Mouse (Mus musculus): ENCODE data around the gene Syt9.

DNA sequence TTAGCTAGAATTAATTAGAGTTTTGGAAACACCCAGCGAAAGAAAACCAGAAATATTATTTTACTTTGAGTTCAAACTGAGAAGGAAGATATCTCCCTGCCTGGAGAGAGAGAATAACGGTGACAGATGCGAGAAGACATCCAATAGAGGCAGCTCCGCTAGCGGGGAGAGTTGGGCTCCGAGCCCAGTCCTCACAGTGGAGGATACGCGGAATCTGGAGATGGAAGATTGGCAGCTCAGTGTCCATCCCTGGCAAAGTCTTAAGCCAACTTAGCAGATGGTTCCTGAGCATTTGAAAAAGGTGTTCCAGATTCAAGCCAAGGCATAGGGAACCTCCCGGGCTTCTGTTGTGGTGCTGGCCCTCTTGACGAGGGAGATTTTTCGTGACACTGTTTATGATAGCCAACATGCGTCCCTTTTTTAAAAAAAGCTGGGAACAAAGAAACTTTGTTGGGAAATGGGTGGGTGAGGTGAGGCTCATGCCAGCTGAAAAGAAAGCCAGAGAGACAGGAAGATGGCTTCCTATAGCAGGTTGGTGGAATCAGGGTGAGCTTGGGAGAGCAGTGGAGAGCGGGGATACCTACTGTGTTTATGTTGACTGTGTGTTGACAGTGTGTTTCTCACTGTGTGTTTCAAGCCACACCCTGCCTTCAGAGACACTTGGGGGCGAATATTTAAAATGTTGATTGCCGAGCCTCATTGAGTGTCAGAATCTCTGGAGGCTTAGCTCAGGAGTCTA lies 29.7 kb downstream of the Syt9 start:
- TF ChIP-seq POLR2A (IDR thresholded peaks at IDR 0.05; ENCODE audit: borderline replicate concordance, extremely low read depth, insufficient read depth, insufficient read length, poor library complexity, severe bottlenecking) (no peak), CTCF (IDR thresholded peaks at IDR 0.05; ENCODE audit: borderline replicate concordance, extremely low read depth, insufficient read depth, insufficient read length) (no peak)
